Mouse (Mus musculus): ENCODE data around the gene Gm10570.

DNA sequence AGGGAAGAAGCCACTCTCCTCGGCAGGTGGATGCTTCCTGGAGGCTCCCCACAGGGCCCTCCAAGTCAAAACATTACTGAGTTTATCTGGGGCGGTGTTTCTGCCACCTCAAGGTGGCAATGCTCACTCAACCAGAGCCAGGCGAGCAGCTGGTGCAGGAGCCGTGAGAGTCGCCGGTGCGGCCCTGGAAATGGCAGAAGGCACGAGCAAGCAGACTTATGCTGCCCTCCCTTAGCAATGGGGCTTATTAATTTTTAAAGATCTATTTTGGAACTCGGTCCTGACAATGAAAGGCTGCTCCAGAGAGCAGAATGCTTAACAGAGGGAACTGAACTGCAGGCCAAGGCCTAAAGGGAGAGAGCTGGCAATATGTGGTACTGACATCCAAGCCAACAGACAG lies 18.9 kb upstream of the Gm10570 start:
- TF ChIP-seq MAZ (IDR thresholded peaks at IDR 0.05; ENCODE audit: low read depth, low read length) (no peak), CTCF (conservative IDR thresholded peaks at IDR 0.05 in 1 of 2, IDR thresholded peaks at IDR 0.05 in 1 of 2; ENCODE audit: low read depth in 2 of 2, low read length in 2 of 2) (no peak), POLR2A (IDR thresholded peaks at IDR 0.05; ENCODE audit: low read depth, low read length) (no peak), MXI1 (IDR thresholded peaks at IDR 0.05; ENCODE audit: low read depth, low read length) (no peak), ETS1 (conservative IDR thresholded peaks at IDR 0.05; ENCODE audit: low read depth, low read length) (no peak)
